Mouse (Mus musculus) frontal cortex, postnatal 25 days (tissue): Measurements from ENCODE around the gene Fbxo24.

Experiments used
- DNase-seq, 2 experiments: peaks; one replicate each; pipeline ENCODE4 v3.0.0; 2022; ENCODE audit warnings: low spot score in 2 of 2

The Fbxo24 gene

GRCm38 (mm10) chr5:137601365-137601729, 27.5 kb downstream of the Fbxo24 start:
- DNase-seq, result no peak

DNA sequence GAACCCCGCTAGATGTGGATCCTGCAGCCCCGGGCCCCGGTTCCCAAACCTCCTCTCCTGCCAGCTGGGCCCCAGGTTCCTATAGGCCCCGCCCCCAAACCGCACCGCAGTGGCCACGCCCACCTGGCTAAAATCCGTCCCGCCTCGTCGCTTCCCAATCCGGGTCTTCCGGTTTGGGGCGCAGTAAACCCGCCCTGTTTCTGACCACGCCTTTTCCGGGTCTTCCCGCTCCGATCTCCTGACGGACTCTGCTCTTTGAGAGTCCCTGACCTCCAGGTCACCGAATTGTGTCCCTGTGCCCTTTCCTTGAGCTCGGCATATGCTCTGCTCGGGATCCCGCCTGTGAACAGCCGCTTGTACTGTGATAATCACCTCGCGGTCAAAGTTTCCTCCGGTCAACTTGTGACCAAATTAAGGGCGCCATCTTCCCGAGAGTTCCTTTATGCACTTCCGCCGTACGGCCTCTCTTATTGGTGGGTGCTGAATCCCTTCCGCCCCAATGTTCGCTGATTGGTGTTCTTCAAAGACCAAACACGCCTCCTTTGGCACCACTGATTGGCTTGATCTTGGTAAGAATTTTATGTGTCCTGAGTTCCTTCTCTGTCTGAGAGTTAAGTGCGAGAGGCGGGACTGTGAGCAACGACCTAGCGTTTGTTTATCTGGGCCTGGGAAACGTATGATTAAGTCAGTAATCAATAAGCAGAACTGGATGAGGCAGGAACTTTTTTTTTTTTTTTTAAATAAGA, 28.0 kb downstream of the Fbxo24 start, which contains the start of gene Mospd3:
TSS of gene Mospd3 (minus strand) at position 440 of the 746 bp plus-strand sequence.
- DNase-seq, result peak; percentile 81 to 91

GRCm38 (mm10) chr5:137600281-137600618, 28.6 kb downstream of the Fbxo24 start:
- DNase-seq, result no peak

DNA sequence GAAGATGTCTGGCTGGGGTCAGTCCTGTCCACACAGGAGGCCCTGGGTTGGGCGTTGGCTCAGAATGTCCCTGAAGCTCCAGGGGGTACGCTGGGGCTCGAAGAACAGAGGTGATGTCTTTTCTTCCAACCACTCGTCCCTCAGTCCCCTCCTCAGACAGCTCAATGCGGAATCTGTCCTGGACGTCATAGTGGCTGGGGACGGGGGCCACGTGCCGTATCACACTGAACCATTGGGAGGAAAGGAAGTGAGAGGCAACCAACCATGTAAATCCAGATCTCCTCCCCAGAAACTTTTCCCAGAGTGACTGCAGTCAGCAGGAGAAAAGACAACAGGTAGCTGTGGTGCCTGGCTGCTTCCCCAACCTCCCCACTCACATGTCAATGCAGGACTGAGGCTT, 29.2 kb downstream of the Fbxo24 start:
- no peak for DNase-seq

DNA sequence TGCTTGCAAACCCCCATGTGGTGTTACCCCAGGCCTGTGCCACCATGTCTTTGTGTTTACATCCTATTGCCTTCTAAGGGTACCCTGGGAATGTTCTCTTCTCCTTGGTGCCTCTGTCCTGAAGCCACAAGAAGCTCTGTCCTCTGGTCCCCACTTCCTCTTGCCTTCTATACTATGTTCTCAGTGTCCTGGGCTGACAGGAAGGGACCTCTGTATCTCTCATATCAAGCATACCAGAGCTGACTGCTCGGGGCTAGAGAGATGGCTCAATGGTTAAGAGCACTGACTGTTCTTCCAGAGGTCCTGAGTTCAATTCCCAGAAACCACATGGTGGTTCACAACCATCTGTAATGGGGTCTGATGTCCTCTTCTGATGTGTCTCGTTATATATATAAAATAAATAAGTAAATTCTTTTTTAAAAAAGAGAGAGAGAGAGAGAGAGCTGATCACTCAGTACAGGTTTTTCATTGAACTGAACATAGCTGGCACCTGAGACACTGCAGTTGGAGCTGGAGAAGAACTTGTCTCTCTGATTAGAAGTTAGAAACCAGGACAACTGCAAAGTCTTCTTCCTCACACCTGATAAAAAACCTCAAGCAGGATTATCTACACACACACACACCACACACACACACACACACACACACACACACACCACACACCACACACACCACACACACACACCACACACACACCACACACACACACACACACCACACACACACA, 30.5 kb downstream of the Fbxo24 start:
- no peak for DNase-seq

GRCm38 (mm10) chr5:137597625-137598024, 31.2 kb downstream of the Fbxo24 start:
- no peak for DNase-seq

- no peak for DNase-seq
Observed at GRCm38 (mm10) chr5:137596601-137597261, 32.1 kb downstream of the Fbxo24 start.

- no peak for DNase-seq
Observed at GRCm38 (mm10) chr5:137595921-137596320, 32.9 kb downstream of the Fbxo24 start.

DNA sequence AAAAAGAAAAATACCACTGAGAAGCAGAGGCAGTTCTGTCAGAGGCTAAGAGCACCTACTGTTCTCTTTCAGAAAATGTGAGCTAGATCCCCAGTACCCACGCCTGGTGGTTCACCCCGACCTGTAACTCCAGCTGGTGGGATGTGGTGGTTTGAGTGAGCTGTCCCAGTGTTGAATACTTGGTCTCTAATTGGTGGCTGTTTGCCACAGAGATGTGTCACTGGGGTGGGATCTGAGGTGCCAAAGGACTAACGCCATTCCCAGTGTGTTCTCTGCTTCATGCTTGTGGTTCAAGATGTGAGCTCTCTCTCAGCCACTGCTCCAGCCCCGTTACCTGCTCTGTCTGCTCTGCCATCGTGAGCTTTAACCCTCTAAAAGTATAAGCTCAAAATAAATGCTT, 38.3 kb downstream of the Fbxo24 start:
- DNase-seq, result no peak

GRCm38 (mm10) chr5:137584976-137585375, 43.8 kb downstream of the Fbxo24 start:
- no peak for DNase-seq

GRCm38 (mm10) chr5:137583670-137584169, 45.1 kb downstream of the Fbxo24 start:
- DNase-seq, result peak in 1 of 2 experiments; percentile 46

GRCm38 (mm10) chr5:137582702-137583101, 46.1 kb downstream of the Fbxo24 start:
- no peak for DNase-seq

DNA sequence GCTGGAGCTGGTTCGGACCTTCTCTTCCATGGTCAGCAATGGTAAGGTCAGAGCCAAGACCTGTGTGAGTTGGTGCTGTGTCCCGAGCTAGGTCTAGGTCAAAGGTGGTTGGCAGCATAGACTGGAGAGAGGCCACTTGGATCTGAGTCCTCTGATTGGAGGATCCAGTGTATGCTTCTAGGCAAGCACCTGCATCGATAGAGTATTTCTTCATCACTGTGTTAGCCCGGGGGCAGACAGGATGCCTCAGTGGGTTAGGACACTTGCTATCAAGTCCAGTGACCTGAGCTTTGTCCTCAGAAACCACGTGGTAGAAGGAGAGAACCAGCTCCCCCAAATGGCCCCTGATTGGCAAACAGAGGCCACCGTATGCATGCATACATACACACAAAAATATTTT, 48.6 kb downstream of the Fbxo24 start:
- DNase-seq, result no peak

DNA sequence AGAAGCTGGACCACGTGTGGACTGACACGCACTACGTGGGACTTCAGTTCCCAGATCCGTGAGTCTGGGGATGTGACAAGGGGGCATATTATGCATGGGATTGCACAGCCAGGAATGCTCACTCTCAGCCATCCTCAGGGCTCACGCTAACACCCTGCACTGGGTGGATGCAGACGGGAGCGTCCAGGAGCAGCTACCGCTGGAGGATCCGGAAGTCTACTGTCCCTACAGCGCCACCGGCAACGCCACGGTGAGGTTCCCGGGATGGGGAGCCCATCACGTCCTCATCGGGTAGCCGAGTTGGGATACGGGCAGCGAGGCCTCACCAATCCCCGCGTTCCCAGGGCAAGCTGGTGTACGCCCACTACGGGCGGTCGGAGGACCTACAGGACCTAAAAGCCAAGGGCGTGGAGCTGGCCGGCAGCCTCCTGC, 54.3 kb downstream of the Fbxo24 start:
- peak; percentile 22 to 32 for DNase-seq

DNA sequence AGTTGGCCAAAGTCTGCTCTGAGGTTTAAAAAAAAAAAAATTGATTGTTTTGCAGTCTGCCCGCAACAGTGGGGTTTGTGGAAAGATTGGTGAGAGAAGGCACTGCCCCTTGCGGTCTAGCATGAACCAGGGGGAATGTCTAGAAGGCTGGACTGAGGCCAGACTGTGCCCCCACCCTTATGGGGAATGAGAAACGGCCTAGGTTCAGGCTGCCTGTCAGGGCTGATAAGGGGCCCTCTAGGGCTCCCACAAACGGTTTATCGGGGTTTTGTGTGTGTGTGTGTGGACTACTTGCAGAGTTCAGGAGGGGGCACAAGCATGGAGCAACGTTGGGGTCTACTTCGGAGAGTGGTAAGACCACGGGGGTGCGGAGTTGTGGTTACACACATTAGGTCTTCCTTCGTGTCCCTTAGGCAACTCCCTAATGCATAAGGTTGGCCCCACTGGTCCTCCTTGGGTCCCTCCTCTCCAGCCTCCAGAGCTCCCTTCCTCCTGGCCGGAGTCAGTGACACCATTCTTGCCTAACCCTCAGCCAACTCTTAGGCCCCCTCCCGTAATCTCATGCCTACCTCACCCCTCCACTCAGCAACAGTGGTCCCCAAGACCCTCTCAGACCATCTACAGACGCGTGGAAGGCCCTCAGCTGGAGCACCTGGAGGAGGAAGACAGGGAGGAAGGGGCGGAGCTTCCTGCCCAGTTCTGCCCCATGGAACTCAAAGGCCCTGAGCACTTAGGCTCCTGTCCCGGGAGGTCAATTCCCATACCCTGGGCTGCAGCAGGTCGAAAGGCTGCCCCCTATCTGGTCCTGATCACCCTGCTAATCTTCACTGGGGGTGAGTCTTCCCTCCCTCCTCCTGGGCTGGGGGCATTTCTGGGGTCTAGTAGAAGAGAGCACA, 57.9 kb downstream of the Fbxo24 start:
- no peak for DNase-seq

DNA sequence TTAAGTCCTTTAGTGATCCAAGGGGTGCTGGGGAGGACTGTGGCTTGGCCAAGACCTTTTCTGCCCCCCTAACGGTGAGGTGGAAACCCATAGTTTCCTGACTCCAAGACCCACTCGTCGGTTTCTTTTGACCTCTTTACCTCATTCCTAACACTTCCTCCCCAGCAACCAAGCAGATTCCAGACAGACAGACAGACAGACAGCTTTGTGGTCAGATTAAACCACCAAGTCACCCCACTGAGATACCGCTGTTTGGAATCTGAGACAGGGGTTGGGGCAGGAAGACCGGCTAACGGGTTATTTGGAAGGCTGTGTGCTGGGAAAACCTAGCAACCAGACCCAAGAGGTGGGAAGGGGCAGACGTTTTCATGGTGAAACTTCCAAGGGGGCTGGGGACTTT, 58.6 kb downstream of the Fbxo24 start:
- no peak for DNase-seq

DNA sequence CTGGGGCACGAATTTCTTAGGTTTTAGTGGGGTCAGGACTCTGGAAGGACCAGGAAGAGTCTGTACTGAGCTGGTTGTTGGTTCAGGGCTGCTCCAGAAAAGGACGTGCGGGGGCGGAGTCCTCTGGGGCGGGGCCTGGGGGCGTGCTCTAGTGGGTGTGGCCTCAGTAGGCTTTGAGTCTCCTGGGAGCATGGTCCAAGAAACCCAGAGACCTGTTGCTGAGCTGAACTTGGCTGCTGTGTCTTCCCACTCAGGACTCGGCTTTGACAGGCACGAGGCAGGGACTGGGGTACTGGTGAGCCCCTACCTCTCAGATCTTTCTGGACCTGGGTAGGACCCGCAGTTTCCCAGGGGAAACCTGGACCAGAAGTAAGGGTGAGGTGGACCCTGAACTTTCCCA, 59.1 kb downstream of the Fbxo24 start, which contains the start of gene Tfr2:
TSS of gene Tfr2 (plus strand) at position 176 of the 400 bp plus-strand sequence.
- no peak for DNase-seq

DNA sequence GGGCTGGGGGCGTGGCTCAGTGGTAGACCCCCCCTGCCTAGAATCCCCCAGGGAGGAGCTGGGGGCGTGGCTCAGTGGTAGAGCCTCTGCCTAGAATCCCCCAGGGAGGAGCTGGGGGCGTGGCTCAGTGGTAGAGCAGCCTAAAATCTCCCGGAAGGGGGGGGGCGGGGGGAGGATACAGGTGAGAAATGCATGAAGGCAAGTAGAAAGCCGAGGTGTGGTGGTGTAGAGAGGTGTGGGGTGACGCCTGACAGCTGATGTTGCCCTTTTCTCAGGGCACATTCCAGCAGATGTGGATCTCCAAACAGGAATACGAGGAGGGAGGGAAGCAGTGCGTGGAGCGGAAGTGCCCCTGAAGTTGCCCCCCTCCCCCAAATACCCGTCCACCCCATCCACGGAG, 59.8 kb downstream of the Fbxo24 start:
- no peak for DNase-seq

DNA sequence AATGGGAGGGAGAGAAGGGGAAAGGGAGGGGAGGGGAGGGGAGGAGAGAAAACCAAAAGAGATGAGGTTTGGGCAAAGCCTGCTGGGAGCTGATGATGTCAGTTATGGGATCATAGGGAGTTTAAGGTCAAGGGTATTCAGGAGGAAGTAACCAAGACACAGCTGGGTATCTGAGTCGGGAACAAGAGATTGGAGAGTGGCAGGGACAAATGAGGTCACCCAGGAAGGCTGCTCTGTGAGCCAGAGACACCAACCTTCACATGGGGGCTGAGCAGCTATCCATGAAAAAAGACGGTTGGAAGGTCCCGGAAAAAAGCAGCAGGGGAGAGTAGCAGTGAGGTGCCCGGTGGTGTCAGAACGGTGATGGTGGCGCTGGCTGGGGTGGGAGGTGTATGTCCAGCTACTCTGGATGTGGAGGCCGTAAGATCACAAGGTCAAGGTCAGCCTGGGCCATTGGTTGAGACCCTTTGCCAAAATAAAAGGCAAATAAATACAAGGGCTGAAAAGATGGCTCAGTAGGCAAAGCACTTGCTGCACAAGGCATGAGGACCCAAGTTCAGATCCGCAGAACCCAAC, 60.5 kb downstream of the Fbxo24 start:
- no peak for DNase-seq

GRCm38 (mm10) chr5:137566416-137566815, 62.4 kb downstream of the Fbxo24 start:
- DNase-seq, result no peak

DNA sequence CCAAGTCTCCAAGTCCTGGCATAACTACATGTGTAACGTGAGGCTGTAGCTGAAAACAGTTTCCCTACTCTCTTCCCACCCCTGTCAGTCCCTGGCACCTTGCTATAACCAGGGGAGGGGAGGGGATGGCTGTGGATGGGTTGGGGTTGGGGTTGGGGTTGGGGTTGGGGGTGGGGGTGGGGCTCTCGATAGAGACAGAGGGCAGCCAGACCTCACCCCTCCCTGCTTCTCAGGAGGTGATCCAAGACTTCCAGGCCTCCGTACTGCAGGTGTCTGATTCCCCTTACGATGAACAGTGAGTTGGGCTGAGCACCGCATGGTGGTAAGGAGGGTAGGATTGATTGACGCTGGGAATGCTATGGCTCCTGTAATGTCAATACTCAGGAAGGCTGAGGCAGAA, 63.1 kb downstream of the Fbxo24 start:
- no peak for DNase-seq
